Mouse (Mus musculus) forebrain, postnatal 0 days (tissue): ENCODE results near the gene Tanc2. TPM values are rescaled to one million over a fixed set of nuclear protein-coding genes. Genes with fewer than 3 reads are reported as not detected.

Source experiments
- ATAC-seq: fragments of 200-750 bp; cut with Nextera tagmentation; 2 replicates; pipeline ENCODE4 v1.8.0; 2017; ENCODE audit warnings: mild to moderate bottlenecking, moderate library complexity
- DNase-seq: peaks from one replicate; pipeline ENCODE4 v3.0.0-alpha.2; 2015
- H3K27ac ChIP-seq: fragments of 300-500 bp; sonication (generic); 2 replicates; pipeline ENCODE4 v1.5.1; 2014; ENCODE audit warnings: low read depth, mild to moderate bottlenecking, antibody characterized with exemption, low read length, moderate library complexity, mixed read lengths
- H3K27me3 ChIP-seq: fragments of 300-500 bp; sonication (generic); 2 replicates; pipeline ENCODE4 v1.6.1; 2014; ENCODE audit warnings: mild to moderate bottlenecking, low read length, mixed read lengths; ENCODE audit not compliant: insufficient read depth
- H3K36me3 ChIP-seq: fragments of 300-500 bp; sonication (generic); 2 replicates; pipeline ENCODE4 v1.6.1; 2014; ENCODE audit warnings: mild to moderate bottlenecking, moderate library complexity; ENCODE audit not compliant: insufficient read depth
- H3K4me1 ChIP-seq: fragments of 300-500 bp; sonication (generic); 2 replicates; pipeline ENCODE4 v1.6.1; 2014; ENCODE audit warnings: antibody characterized with exemption; ENCODE audit not compliant: insufficient read depth
- H3K4me2 ChIP-seq: fragments of 300-500 bp; sonication (generic); 2 replicates; pipeline ENCODE4 v1.6.1; 2014; ENCODE audit warnings: low read depth, mild to moderate bottlenecking, moderate library complexity
- H3K4me3 ChIP-seq: fragments of 300-500 bp; sonication (generic); 2 replicates; pipeline ENCODE4 v1.5.1; 2014; ENCODE audit warnings: low read depth, low read length, mixed read lengths
- H3K9ac ChIP-seq: fragments of 300-500 bp; sonication (generic); 2 replicates; pipeline ENCODE4 v1.6.1; 2014; ENCODE audit warnings: mild to moderate bottlenecking
- H3K9me3 ChIP-seq: fragments of 300-500 bp; sonication (generic); 2 replicates; pipeline ENCODE4 v1.6.1; 2016; ENCODE audit warnings: low read length
- CTCF ChIP-seq: sonication (generic); IDR thresholded peaks from 2 replicates; pipeline ENCODE4 v1.5.1; 2016; ENCODE audit warnings: antibody characterized with exemption, control low read depth, low read depth
- WGBS: fragments of 180-500 bp; shearing (Covaris S2); extraction: QIAGEN DNeasy Blood & Tissue Kit; methylation state at CpG from one replicate; pipeline ENCODE4 v1.1.7; 2014; 5-methylcytosine and 5-hydroxymethylcytosine counted together
- polyA plus RNA-seq: library from polyadenylated mRNA; unstranded; fragments of >200 nt; fragmentation: Nextera tagmentation; extraction: Ambion mirVana; gene quantifications from 2 replicates; pipeline ENCODE4 v1.2.1, GENCODE M21; 2015
- total RNA-seq: library from RNA; depleted of rRNA; stranded (reverse); fragments of >200 nt; gene quantifications from 2 replicates; pipeline ENCODE4 v1.2.3, GENCODE M21; 2014

Tanc2 gene
- total and polyA plus RNA-seq, 2 experiments from 2014 or later, result 35.3 to 144 TPM

- no peak for TF ChIP-seq CTCF
- DNase-seq (no peak), ATAC-seq (no peak)
- 94% methylated on average over 2 of the region's 2 CpGs for WGBS
- H3K27ac ChIP-seq, result no peak overlapping the region
- H3K27me3 ChIP-seq, result no peaks in the 10 kb centered on the region
- no peak overlapping the region for H3K9ac ChIP-seq
- no peak overlapping the region for H3K4me3 ChIP-seq
- H3K36me3 ChIP-seq, result peaks cover 64% of the 10 kb centered on the region
- no peak overlapping the region for H3K4me2 ChIP-seq
- H3K4me1 ChIP-seq, result no peaks in the 10 kb centered on the region
- no peaks in the 10 kb centered on the region for H3K9me3 ChIP-seq
Observed at GRCm38 (mm10) chr11:105920836-105921235, 331.1 kb downstream of the Tanc2 start.

- Histone ChIP-seq H3K27me3 (no peaks in the 10 kb centered on the region), H3K9me3 (no peaks in the 10 kb centered on the region), H3K9ac (no peak overlapping the region), H3K36me3 (peaks cover 64% of the 10 kb centered on the region), H3K27ac (no peak overlapping the region), H3K4me2 (no peak overlapping the region), H3K4me3 (no peak overlapping the region), H3K4me1 (no peaks in the 10 kb centered on the region)
- TF ChIP-seq CTCF, result no peak
- ATAC-seq (no peak), DNase-seq (no peak)
- 92% methylated on average over 5 of the region's 5 CpGs for WGBS
Observed at GRCm38 (mm10) chr11:105921275-105921674, 331.5 kb downstream of the Tanc2 start.

- Histone ChIP-seq H3K4me3 (no peak overlapping the region), H3K27me3 (no peaks in the 10 kb centered on the region), H3K36me3 (peaks cover 51% of the 10 kb centered on the region), H3K27ac (no peak overlapping the region), H3K4me1 (no peaks in the 10 kb centered on the region), H3K4me2 (no peak overlapping the region), H3K9me3 (no peaks in the 10 kb centered on the region), H3K9ac (no peak overlapping the region)
- no peak for ATAC-seq
- DNase-seq, result no peak
- TF ChIP-seq CTCF, result no peak
- 90% methylated on average over 20 of the region's 20 CpGs for WGBS
Observed at GRCm38 (mm10) chr11:105922769-105923663, 333.2 kb downstream of the Tanc2 start.

- DNase-seq, result peak; percentile 90
- peak; percentile 96 for TF ChIP-seq CTCF
Observed at GRCm38 (mm10) chr11:105927065-105928030, 337.6 kb downstream of the Tanc2 start.

GRCm38 (mm10) chr11:105928171-105928570 is 338.4 kb downstream of the Tanc2 start:
- no peak for TF ChIP-seq CTCF
- ATAC-seq (no peak), DNase-seq (no peak)
- H3K27me3 ChIP-seq, result no peaks in the 10 kb centered on the region
- no peaks in the 10 kb centered on the region for H3K4me1 ChIP-seq
- no peak overlapping the region for H3K4me2 ChIP-seq
- 59% methylated on average over 5 of the region's 5 CpGs for WGBS
- H3K9me3 ChIP-seq, result no peaks in the 10 kb centered on the region
- no peak overlapping the region for H3K4me3 ChIP-seq
- H3K36me3 ChIP-seq, result peaks cover 12% of the 10 kb centered on the region
- no peak overlapping the region for H3K9ac ChIP-seq
- no peak overlapping the region for H3K27ac ChIP-seq

More at GRCm38 (mm10) chr11:105927065-105928030, 337.6 kb downstream of the Tanc2 start:
- no peaks in the 10 kb centered on the region for H3K27me3 ChIP-seq
- peak; percentile 87 for ATAC-seq
- H3K4me1 ChIP-seq, result no peaks in the 10 kb centered on the region
- H3K9ac ChIP-seq, result no peak overlapping the region
- 0 out of 2 replicates have a peak overlapping the region, but pooled peaks have one; percentile 9 for H3K27ac ChIP-seq
- H3K4me3 ChIP-seq, result no peak overlapping the region
- H3K4me2 ChIP-seq, result no peak overlapping the region
- peaks cover 21% of the 10 kb centered on the region for H3K36me3 ChIP-seq
- WGBS, result 52% methylated on average over 14 of the region's 14 CpGs
- no peaks in the 10 kb centered on the region for H3K9me3 ChIP-seq

GRCm38 (mm10) chr11:105931380-105931779 is 341.6 kb downstream of the Tanc2 start:
- no peak overlapping the region for H3K27ac ChIP-seq
- peaks cover 8% of the 10 kb centered on the region; the same call in 1 of the 2 replicates for H3K36me3 ChIP-seq
- H3K9ac ChIP-seq, result no peak overlapping the region
- 85% methylated on average over 3 of the region's 3 CpGs for WGBS
- H3K9me3 ChIP-seq, result no peaks in the 10 kb centered on the region
- no peaks in the 10 kb centered on the region for H3K4me1 ChIP-seq
- TF ChIP-seq CTCF, result no peak
- H3K4me2 ChIP-seq, result no peak overlapping the region
- ATAC-seq (no peak), DNase-seq (no peak)
- no peak overlapping the region for H3K4me3 ChIP-seq
- H3K27me3 ChIP-seq, result no peaks in the 10 kb centered on the region
